Mouse (Mus musculus) thymus, postnatal 25 days (tissue): ENCODE data around the gene Socs3.

Experiments
- DNase-seq: peaks from one replicate; pipeline ENCODE4 v3.0.0; 2022

Socs3 gene

GRCm38 (mm10) chr11:117952174-117952933 lies 17.5 kb downstream of the Socs3 start:
- DNase-seq: peak; percentile 95

- DNase-seq: no peak
These were observed 18.5 kb downstream of the Socs3 start for GRCm38 (mm10) chr11:117951391-117951790.

GRCm38 (mm10) chr11:117949392-117950091 lies 20.3 kb downstream of the Socs3 start:
- DNase-seq: no peak

- DNase-seq: no peak
These were observed 22.8 kb downstream of the Socs3 start for GRCm38 (mm10) chr11:117946996-117947419.

- no peak for DNase-seq
These were observed 23.5 kb downstream of the Socs3 start for GRCm38 (mm10) chr11:117946195-117946979.

- no peak for DNase-seq
These were observed 28.0 kb downstream of the Socs3 start for GRCm38 (mm10) chr11:117941848-117942247.

GRCm38 (mm10) chr11:117941325-117941834 lies 28.5 kb downstream of the Socs3 start:
- DNase-seq: no peak

GRCm38 (mm10) chr11:117940881-117941280 lies 29.0 kb downstream of the Socs3 start:
- no peak for DNase-seq

- no peak for DNase-seq
These were observed 30.0 kb downstream of the Socs3 start for GRCm38 (mm10) chr11:117939741-117940285.

GRCm38 (mm10) chr11:117939004-117939730 lies 30.7 kb downstream of the Socs3 start:
- DNase-seq: no peak

- DNase-seq: no peak
These were observed 33.6 kb downstream of the Socs3 start for GRCm38 (mm10) chr11:117936202-117936601.

- DNase-seq: no peak
These were observed 34.2 kb downstream of the Socs3 start for GRCm38 (mm10) chr11:117935616-117936015.

- no peak for DNase-seq
These were observed 35.1 kb downstream of the Socs3 start for GRCm38 (mm10) chr11:117934576-117935368.

- no peak for DNase-seq
These were observed 35.7 kb downstream of the Socs3 start for GRCm38 (mm10) chr11:117934168-117934567.

- DNase-seq: no peak
These were observed 37.7 kb downstream of the Socs3 start for GRCm38 (mm10) chr11:117932195-117932594.

- DNase-seq: no peak
These were observed 38.3 kb downstream of the Socs3 start for GRCm38 (mm10) chr11:117931576-117931975.

GRCm38 (mm10) chr11:117930781-117931338 lies 39.0 kb downstream of the Socs3 start:
- DNase-seq: peak; percentile 74

- DNase-seq: no peak
These were observed 44.3 kb downstream of the Socs3 start for GRCm38 (mm10) chr11:117925541-117925940.

- DNase-seq: no peak
These were observed 45.4 kb downstream of the Socs3 start for GRCm38 (mm10) chr11:117924466-117924865.

GRCm38 (mm10) chr11:117923279-117923678 lies 46.6 kb downstream of the Socs3 start:
- DNase-seq: no peak

- DNase-seq: no peak
These were observed 50.6 kb downstream of the Socs3 start for GRCm38 (mm10) chr11:117919211-117919610.
